Mouse (Mus musculus) right cerebral cortex, postnatal 36 days (tissue): ENCODE data around the gene Myo1b.

Experiments
- DNase-seq, 2 experiments: peaks; one replicate each; pipeline ENCODE4 v3.0.0; 2022; ENCODE audit warnings: low spot score in 2 of 2, mixed read lengths in 1 of 2

Myo1b gene

GRCm38 (mm10) chr1:51734721-51735120 lies 181.2 kb downstream of the Myo1b start:
- DNase-seq, result no peak

- no peak for DNase-seq
Measured at GRCm38 (mm10) chr1:51729407-51729806, 186.5 kb downstream of the Myo1b start.

- DNase-seq, result no peak
Measured at GRCm38 (mm10) chr1:51728816-51729215, 187.1 kb downstream of the Myo1b start.

- peak; percentile 7 to 9 for DNase-seq
Measured at GRCm38 (mm10) chr1:51719897-51720673, 195.8 kb downstream of the Myo1b start.

- no peak for DNase-seq
Measured at GRCm38 (mm10) chr1:51710831-51711230, 205.0 kb downstream of the Myo1b start.

GRCm38 (mm10) chr1:51706106-51706505 lies 209.8 kb downstream of the Myo1b start:
- DNase-seq, result no peak

- no peak for DNase-seq
Measured at GRCm38 (mm10) chr1:51704610-51705009, 211.3 kb downstream of the Myo1b start.
